Comparison of ENCODE assay signal across 8 mouse cellular contexts in genomic region chrX:103696081-103696519, GRCm38 (mm10).
DNase-seq lines count a peak whose midpoint lies in the region; ATAC-seq and TF ChIP-seq lines count a peak whose summit lies in the region.

No protein-coding gene starts in this region.

- 0 out of 2 replicates have a peak, but pooled peaks have one; percentile 3 for ATAC-seq in kidney, postnatal 0 days (replicated peaks; ENCODE audit: low FRiP score, low read depth)
- ATAC-seq in embryonic facial prominence, embryonic 15.5 days (ENCODE audit: insufficient number of reproducible peaks, low FRiP score, low TSS enrichment, low read depth) = no peak
- peak; percentile 54 for ATAC-seq in hindbrain, embryonic 16.5 days
- no peak for ATAC-seq in limb, embryonic 15.5 days (ENCODE audit: insufficient number of reproducible peaks, low FRiP score, low TSS enrichment, low read depth)

- H3K27me3 ChIP-seq in kidney, postnatal 0 days (ENCODE audit: insufficient read depth, low read length) = 0 out of 2 replicates have a peak, but pooled peaks cover 5% of the 10 kb centered on the region
- peaks cover 61% of the 10 kb centered on the region for H3K27me3 ChIP-seq in embryonic facial prominence, embryonic 15.5 days
- H3K27me3 ChIP-seq in hindbrain, embryonic 16.5 days (replicated peaks; ENCODE audit: control insufficient read depth, insufficient read depth, low read length) = peaks cover 36% of the 10 kb centered on the region
- H3K27me3 ChIP-seq in limb, embryonic 15.5 days = peaks cover 62% of the 10 kb centered on the region

- WGBS in kidney, postnatal 0 days = 13% methylated on average over 9 of the region's 9 CpGs
- WGBS in embryonic facial prominence, embryonic 15.5 days = 10% methylated on average over 9 of the region's 9 CpGs
- WGBS in hindbrain, embryonic 16.5 days = 11% methylated on average over 9 of the region's 9 CpGs
- 7% methylated on average over 9 of the region's 9 CpGs for WGBS in limb, embryonic 15.5 days

- peak overlapping the region; percentile 69 for H3K4me2 ChIP-seq in kidney, postnatal 0 days (ENCODE audit: low read length)
- peak overlapping the region; percentile 73 for H3K4me2 ChIP-seq in embryonic facial prominence, embryonic 15.5 days (replicated peaks)
- H3K4me2 ChIP-seq in hindbrain, embryonic 16.5 days (ENCODE audit: low read length) = peak overlapping the region; percentile 66
- H3K4me2 ChIP-seq in limb, embryonic 15.5 days = peak overlapping the region; percentile 32; the same call in 1 of the 2 replicates

- H3K36me3 ChIP-seq in kidney, postnatal 0 days (ENCODE audit: insufficient read depth, low read length) = no peaks in the 10 kb centered on the region
- no peaks in the 10 kb centered on the region for H3K36me3 ChIP-seq in embryonic facial prominence, embryonic 15.5 days
- no peaks in the 10 kb centered on the region for H3K36me3 ChIP-seq in hindbrain, embryonic 16.5 days (ENCODE audit: control insufficient read depth, insufficient read depth, low read length)
- H3K36me3 ChIP-seq in limb, embryonic 15.5 days = no peaks in the 10 kb centered on the region

- no peaks in the 10 kb centered on the region for H3K4me1 ChIP-seq in kidney, postnatal 0 days (replicated peaks; ENCODE audit: insufficient read depth, low read length)
- no peaks in the 10 kb centered on the region; the same call in 1 of the 2 replicates for H3K4me1 ChIP-seq in embryonic facial prominence, embryonic 15.5 days
- H3K4me1 ChIP-seq in hindbrain, embryonic 16.5 days (ENCODE audit: control insufficient read depth, insufficient read depth, low read depth, low read length) = peaks cover 3% of the 10 kb centered on the region; the same call in 1 of the 2 replicates
- peaks cover 6% of the 10 kb centered on the region; the same call in 1 of the 2 replicates for H3K4me1 ChIP-seq in limb, embryonic 15.5 days

- no peak overlapping the region for H3K9ac ChIP-seq in kidney, postnatal 0 days (ENCODE audit: low read depth, low read length)
- no peak overlapping the region for H3K9ac ChIP-seq in embryonic facial prominence, embryonic 15.5 days
- H3K9ac ChIP-seq in hindbrain, embryonic 16.5 days (ENCODE audit: low read depth, low read length) = peak overlapping the region; percentile 45; the same call in 1 of the 2 replicates
- H3K9ac ChIP-seq in limb, embryonic 15.5 days = no peak overlapping the region

- H3K27ac ChIP-seq in kidney, postnatal 0 days = peak overlapping the region; percentile 25; the same call in 1 of the 2 replicates
- H3K27ac ChIP-seq in embryonic facial prominence, embryonic 15.5 days (replicated peaks) = peak overlapping the region; percentile 66; the same call in 1 of the 2 replicates
- peak overlapping the region; percentile 76 for H3K27ac ChIP-seq in hindbrain, embryonic 16.5 days (ENCODE audit: low read depth, low read length)
- H3K27ac ChIP-seq in limb, embryonic 15.5 days = peak overlapping the region; percentile 68; the same call in 1 of the 2 replicates

- no peaks in the 10 kb centered on the region for H3K9me3 ChIP-seq in kidney, postnatal 0 days (replicated peaks; ENCODE audit: low read length)
- H3K9me3 ChIP-seq in embryonic facial prominence, embryonic 15.5 days (replicated peaks) = no peaks in the 10 kb centered on the region
- no peaks in the 10 kb centered on the region for H3K9me3 ChIP-seq in hindbrain, embryonic 16.5 days (ENCODE audit: control insufficient read depth, low read length)
- H3K9me3 ChIP-seq in limb, embryonic 15.5 days = no peaks in the 10 kb centered on the region

- no peak for TF ChIP-seq CTCF in kidney, postnatal 0 days (IDR thresholded peaks at IDR 0.05; ENCODE audit: low read depth)

- peak; percentile 51 for DNase-seq in kidney, postnatal 0 days (ENCODE audit: low spot score)
- DNase-seq in kidney, postnatal 36 days = no peak
- peak; percentile 51 to 57 for DNase-seq in right cerebral cortex, postnatal 10 days (ENCODE audit: low spot score in 2 of 2)
- no peak for DNase-seq in gastrocnemius, adult 18-20 months (ENCODE audit: low spot score)
- no peak for DNase-seq in ovary, postnatal 36 days (ENCODE audit: low spot score)

- peak overlapping the region; percentile 20; the same call in 1 of the 2 replicates for H3K4me3 ChIP-seq in kidney, postnatal 0 days (replicated peaks; ENCODE audit: low read depth, low read length)
- H3K4me3 ChIP-seq in embryonic facial prominence, embryonic 15.5 days (replicated peaks) = peak overlapping the region; percentile 21; the same call in 1 of the 2 replicates
- peak overlapping the region; percentile 24 for H3K4me3 ChIP-seq in hindbrain, embryonic 16.5 days (ENCODE audit: low read length)
- peak overlapping the region; percentile 42; the same call in 1 of the 2 replicates for H3K4me3 ChIP-seq in limb, embryonic 15.5 days

Comparison
In these comparisons a context has a peak if more than half of its experiments do, and no peak if none do; other contexts are left out.
1. DNase-seq: peak in kidney, postnatal 0 days (single experiment) and right cerebral cortex, postnatal 10 days (2 of 2); none in kidney, postnatal 36 days (0 of 2), gastrocnemius, adult 18-20 months (single experiment) and ovary, postnatal 36 days (single experiment).
2. ATAC-seq: peak in kidney, postnatal 0 days (single experiment) and hindbrain, embryonic 16.5 days (single experiment); none in embryonic facial prominence, embryonic 15.5 days (single experiment) and limb, embryonic 15.5 days (single experiment).
3. H3K27ac ChIP-seq: peak in every context shown above with its lines; median percentile 76 in hindbrain, embryonic 16.5 days; 68 in limb, embryonic 15.5 days; 66 in embryonic facial prominence, embryonic 15.5 days; 25 in kidney, postnatal 0 days.
4. Peak in every context shown above with its lines, with median percentiles within 50 percentile points of each other: H3K4me2 ChIP-seq and H3K4me3 ChIP-seq.